Mouse (Mus musculus) G1E (cell line): Measurements from ENCODE around the gene St8sia1. TPM values are rescaled to one million over a fixed set of nuclear protein-coding genes. Genes with fewer than 3 reads are reported as not detected.
A peak's percentile ranks its signal among the peaks of the same experiment; 100 is the strongest.

ENCODE experiments used
- ATAC-seq: 2 replicates; pipeline ENCODE4 v1.8.0; 2016; ENCODE audit warnings: mild to moderate bottlenecking; ENCODE audit not compliant: insufficient number of reproducible peaks, poor library complexity, low FRiP score, severe bottlenecking; ENCODE audit errors: extremely low read depth
- DNase-seq: peaks from one replicate; pipeline ENCODE4 v3.0.0; 2012; ENCODE audit warnings: low spot score
- H3K27me3 ChIP-seq: 2 replicates; pipeline ENCODE4 v1.6.1; 2012; ENCODE audit warnings: mild to moderate bottlenecking, low read length, inconsistent platforms; ENCODE audit not compliant: insufficient read depth
- H3K36me3 ChIP-seq: replicated peaks from 2 replicates; pipeline ENCODE3; 2012; ENCODE audit warnings: mild to moderate bottlenecking, inconsistent platforms
- H3K4me1 ChIP-seq: 2 replicates; pipeline ENCODE4 v1.6.1; 2012; ENCODE audit warnings: low read depth, low read length, inconsistent platforms, mixed read lengths; ENCODE audit not compliant: insufficient read depth
- H3K4me3 ChIP-seq: 2 replicates; pipeline ENCODE4 v1.5.1; 2012; ENCODE audit warnings: low read depth, mild to moderate bottlenecking, inconsistent platforms, low read length, moderate library complexity, mixed read lengths
- H3K9me3 ChIP-seq: replicated peaks from 2 replicates; pipeline ENCODE4 v1.6.1; 2012; ENCODE audit warnings: inconsistent platforms
- CTCF ChIP-seq: IDR thresholded peaks from 2 replicates; pipeline ENCODE4 v1.5.1; 2012; ENCODE audit warnings: low read depth, low read length, inconsistent platforms, mixed read lengths
- GATA1 ChIP-seq: IDR thresholded peaks from 2 replicates; pipeline ENCODE4 v1.6.1; 2012; ENCODE audit warnings: borderline replicate concordance, low read length, inconsistent platforms, mixed read lengths
- GATA2 ChIP-seq: IDR thresholded peaks from 2 replicates; pipeline ENCODE4 v1.6.1; 2012; ENCODE audit warnings: low read depth, low read length, inconsistent platforms, borderline replicate concordance
- POLR2AphosphoS5 ChIP-seq: IDR thresholded peaks from 2 replicates; pipeline ENCODE4 v1.6.1; 2012; ENCODE audit warnings: low read depth, low read length, inconsistent platforms; ENCODE audit not compliant: insufficient replicate concordance
- TAL1 ChIP-seq: conservative IDR thresholded peaks from 2 replicates; pipeline ENCODE4 v1.6.1; 2012; ENCODE audit warnings: low read depth, low read length, inconsistent platforms, mixed read lengths
- polyA plus RNA-seq: library from polyadenylated mRNA; stranded (reverse); fragments of >175 nt; gene quantifications from 2 replicates; pipeline ENCODE4 v1.2.3, GENCODE M21; 2012
- total RNA-seq, 2 experiments: library from RNA; stranded (forward) in 1 of 2; stranded (reverse) in 1 of 2; fragments of 200-1000 nt in 1 of 2; fragments of >200 nt in 1 of 2; fragmentation: Nextera tagmentation in 1 of 2; gene quantifications; 2 replicates each; pipeline ENCODE4 v1.2.3; 2014 to 2017

St8sia1 gene
- total and polyA plus RNA-seq, 3 experiments, result 0.11 TPM; not detected in 2

GRCm38 (mm10) chr6:142795087-142795486, 169.2 kb downstream of the St8sia1 start:
- TF ChIP-seq GATA2, result no peak
- no peak for TF ChIP-seq GATA1
- no peak for TF ChIP-seq POLR2AphosphoS5
- TF ChIP-seq CTCF, result no peak
- no peak for TF ChIP-seq TAL1
- Histone ChIP-seq H3K9me3 (no peaks in the 10 kb centered on the region), H3K27me3 (peaks cover 5% of the 10 kb centered on the region), H3K4me1 (peaks cover 40% of the 10 kb centered on the region), H3K36me3 (no peaks in the 10 kb centered on the region), H3K4me3 (no peak overlapping the region)
- DNase-seq (no peak), ATAC-seq (no peak)

- ATAC-seq, result no peak
- no peak for TF ChIP-seq GATA2
- TF ChIP-seq GATA1, result no peak
- no peak for TF ChIP-seq CTCF
- Histone ChIP-seq H3K4me1 (peaks cover 28% of the 10 kb centered on the region), H3K4me3 (no peak overlapping the region), H3K36me3 (no peaks in the 10 kb centered on the region), H3K27me3 (peaks cover 8% of the 10 kb centered on the region), H3K9me3 (no peaks in the 10 kb centered on the region)
- DNase-seq, result no peak
These were observed 170.8 kb downstream of the St8sia1 start for GRCm38 (mm10) chr6:142793468-142793867.

- peaks cover 8% of the 10 kb centered on the region for H3K27me3 ChIP-seq
- no peak for TF ChIP-seq POLR2AphosphoS5
- TF ChIP-seq GATA2, result no peak
- no peak for TF ChIP-seq TAL1
- TF ChIP-seq CTCF, result no peak
- TF ChIP-seq GATA1, result no peak
- DNase-seq (no peak), ATAC-seq (peak; percentile 51)
- H3K4me1 ChIP-seq, result peaks cover 26% of the 10 kb centered on the region
- no peak overlapping the region; the same call in 1 of the 2 replicates for H3K4me3 ChIP-seq
- H3K36me3 ChIP-seq, result no peaks in the 10 kb centered on the region
- H3K9me3 ChIP-seq, result no peaks in the 10 kb centered on the region
These were observed 171.8 kb downstream of the St8sia1 start for GRCm38 (mm10) chr6:142792241-142792968.

GRCm38 (mm10) chr6:142789736-142790135, 174.5 kb downstream of the St8sia1 start:
- H3K4me3 ChIP-seq, result no peak overlapping the region
- peaks cover 8% of the 10 kb centered on the region for H3K27me3 ChIP-seq
- no peak for TF ChIP-seq GATA1
- no peak for TF ChIP-seq CTCF
- TF ChIP-seq TAL1, result no peak
- no peak for TF ChIP-seq POLR2AphosphoS5
- no peak for TF ChIP-seq GATA2
- H3K4me1 ChIP-seq, result peaks cover 22% of the 10 kb centered on the region
- no peak for DNase-seq
- no peaks in the 10 kb centered on the region for H3K9me3 ChIP-seq
- no peak for ATAC-seq
- no peaks in the 10 kb centered on the region for H3K36me3 ChIP-seq

GRCm38 (mm10) chr6:142788042-142788987, 175.9 kb downstream of the St8sia1 start:
- ATAC-seq, result no peak
- TF ChIP-seq CTCF (no peak), POLR2AphosphoS5 (no peak), GATA1 (no peak), TAL1 (no peak), GATA2 (no peak)
- H3K9me3 ChIP-seq, result no peaks in the 10 kb centered on the region
- peaks cover 6% of the 10 kb centered on the region; the same call in 1 of the 2 replicates for H3K27me3 ChIP-seq
- H3K4me1 ChIP-seq, result peaks cover 22% of the 10 kb centered on the region
- H3K4me3 ChIP-seq, result no peak overlapping the region
- DNase-seq, result no peak
- no peaks in the 10 kb centered on the region for H3K36me3 ChIP-seq

DNA sequence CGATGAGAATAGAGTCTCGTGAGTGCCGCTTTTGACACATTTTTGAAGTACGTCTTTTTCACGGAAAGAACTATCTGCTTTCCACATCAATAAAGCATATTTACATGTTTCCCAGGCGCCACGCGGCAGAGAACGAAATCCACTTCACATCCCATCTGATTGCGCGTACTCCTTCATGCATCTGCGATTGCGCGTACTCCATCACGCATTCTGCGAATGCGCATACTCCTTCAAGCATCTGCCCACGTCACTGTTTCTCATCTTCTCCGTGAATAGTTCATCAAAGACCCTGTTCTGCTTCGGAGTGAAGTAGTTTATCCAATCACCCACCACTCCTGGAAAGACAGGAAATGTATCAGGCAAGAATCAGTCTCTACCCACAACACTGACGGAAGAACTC, 178.1 kb downstream of the St8sia1 start:
- H3K4me3 ChIP-seq, result no peak overlapping the region
- TF ChIP-seq GATA2, result no peak
- TF ChIP-seq TAL1, result no peak
- TF ChIP-seq GATA1, result no peak
- no peak for TF ChIP-seq POLR2AphosphoS5
- TF ChIP-seq CTCF, result no peak
- DNase-seq, result no peak
- no peak for ATAC-seq
- H3K36me3 ChIP-seq, result no peaks in the 10 kb centered on the region
- no peaks in the 10 kb centered on the region for H3K9me3 ChIP-seq
- H3K27me3 ChIP-seq, result peaks cover 5% of the 10 kb centered on the region; the same call in 1 of the 2 replicates
- H3K4me1 ChIP-seq, result peaks cover 26% of the 10 kb centered on the region
